Mouse (Mus musculus): ENCODE measurements around the gene Hist1h2ao. TPM values are rescaled to one million over a fixed set of nuclear protein-coding genes. Genes with fewer than 3 reads are reported as not detected.
"Not testable (repeated sequence)": the region's sequence is repeated elsewhere in the genome, so short reads cannot be mapped to it uniquely, and the experiment has no call there.

Hist1h2ao gene
- polyA plus RNA-seq, 1 experiment = not detected

DNA sequence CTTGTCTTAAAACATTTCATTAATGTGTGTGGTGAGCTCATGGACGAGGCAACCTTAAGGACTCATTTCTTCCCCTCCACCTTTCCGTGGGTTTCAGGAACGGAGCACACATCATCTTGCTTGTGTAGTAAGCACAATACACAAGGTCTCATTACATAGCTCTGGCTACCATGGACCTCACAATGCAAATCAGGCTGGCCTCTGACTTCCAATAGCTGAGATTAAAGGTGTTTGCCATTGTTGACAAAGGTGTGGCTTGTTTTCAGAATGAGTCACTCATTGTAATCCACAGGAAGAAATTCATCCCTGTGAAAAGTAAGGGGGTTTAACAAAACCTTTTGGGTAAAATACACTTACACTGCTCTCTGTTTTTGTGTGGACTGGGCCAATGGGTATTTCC is 18.2 kb downstream of the Hist1h2ao start:
- Histone ChIP-seq H3K9me3 (no peaks in the 10 kb centered on the region), H3K27me3 (replicated peaks) (no peaks in the 10 kb centered on the region), H3K36me3 (replicated peaks; ENCODE audit: low read length) (peaks cover 3% of the 10 kb centered on the region), H3K4me1 (peaks cover 11% of the 10 kb centered on the region), H3K4me3 (replicated peaks) (peak overlapping the region; percentile 8)
- TF ChIP-seq FLI1 (IDR thresholded peaks at IDR 0.05; ENCODE audit: low read length) (no peak), GATA1 (IDR thresholded peaks at IDR 0.05; ENCODE audit: borderline replicate concordance, low read length) (no peak)

DNA sequence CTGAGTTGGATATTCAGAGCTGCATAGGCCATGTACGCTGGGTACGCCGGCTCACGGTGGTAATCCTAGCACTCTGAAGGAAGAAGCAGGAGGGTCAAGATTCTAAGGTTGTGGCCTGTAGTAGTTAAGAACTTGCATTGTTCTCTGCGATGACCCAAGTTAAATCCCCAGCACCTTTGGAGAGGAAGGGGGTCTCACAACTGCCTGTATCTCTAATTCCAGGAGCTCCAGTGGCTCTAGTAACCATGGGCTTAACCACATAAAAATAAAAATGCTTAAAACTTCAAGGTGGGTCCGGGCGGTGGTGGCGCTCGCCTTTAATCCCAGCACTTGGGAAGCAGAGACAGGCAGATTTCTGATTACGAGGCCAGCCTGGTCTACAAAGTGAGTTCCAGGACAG is 20.1 kb downstream of the Hist1h2ao start:
- peaks cover 11% of the 10 kb centered on the region for H3K4me1 ChIP-seq
- no peaks in the 10 kb centered on the region for H3K9me3 ChIP-seq
- H3K36me3 ChIP-seq (replicated peaks; ENCODE audit: low read length) = peaks cover 3% of the 10 kb centered on the region
- peak overlapping the region; percentile 85 for H3K4me3 ChIP-seq (replicated peaks)
- no peaks in the 10 kb centered on the region for H3K27me3 ChIP-seq (replicated peaks)
- TF ChIP-seq GATA1 (IDR thresholded peaks at IDR 0.05; ENCODE audit: borderline replicate concordance, low read length) (no peak), FLI1 (IDR thresholded peaks at IDR 0.05; ENCODE audit: low read length) (no peak)

DNA sequence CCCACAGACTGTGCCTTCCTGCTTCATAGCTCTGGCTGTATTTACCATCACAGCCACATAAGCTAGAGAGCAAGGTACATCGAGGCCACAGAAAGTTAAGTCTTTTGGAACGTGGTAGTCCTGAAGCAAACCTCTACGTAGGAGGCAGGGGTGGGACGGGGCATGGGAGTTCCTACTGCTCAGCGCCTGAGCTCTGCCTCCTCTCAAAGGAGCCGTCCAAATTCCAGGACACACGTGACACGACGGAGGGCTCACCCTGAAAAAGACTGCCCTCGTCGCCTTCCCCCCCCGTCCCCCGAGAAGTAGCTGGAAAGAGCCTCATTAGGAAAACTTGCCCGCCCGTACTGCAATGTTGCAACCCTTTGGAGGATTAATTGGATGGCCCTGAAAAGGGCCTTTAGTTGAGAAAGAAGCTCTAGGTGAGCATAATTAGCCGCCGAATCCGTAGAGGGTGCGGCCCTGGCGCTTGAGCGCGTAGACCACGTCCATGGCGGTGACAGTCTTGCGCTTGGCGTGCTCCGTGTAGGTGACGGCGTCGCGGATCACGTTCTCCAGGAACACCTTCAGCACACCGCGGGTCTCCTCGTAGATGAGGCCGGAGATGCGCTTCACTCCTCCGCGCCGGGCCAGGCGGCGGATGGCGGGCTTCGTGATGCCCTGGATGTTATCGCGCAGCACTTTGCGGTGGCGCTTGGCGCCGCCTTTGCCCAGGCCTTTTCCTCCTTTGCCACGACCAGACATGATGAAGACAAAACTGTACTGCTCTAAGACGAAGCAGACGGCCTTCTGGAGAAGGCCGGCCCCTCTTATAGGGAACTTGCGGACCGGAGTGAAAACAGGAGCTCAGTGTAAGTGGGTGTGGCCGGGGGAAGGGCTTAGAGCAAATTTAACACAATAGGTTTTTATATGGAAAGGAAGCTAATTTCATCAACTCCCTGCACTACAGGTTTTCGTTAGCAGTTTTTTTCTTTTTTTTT is 21.4 kb downstream of the Hist1h2ao start, which contains the start of gene Hist1h4n:
Hist1h4n (minus strand) TSS at position 779 of the 977 bp plus-strand sequence.
- H3K9me3 ChIP-seq; H3K36me3 ChIP-seq (replicated peaks; ENCODE audit: low read length); H3K27me3 ChIP-seq (replicated peaks): not testable (repeated sequence)
- Histone ChIP-seq H3K4me1 (peaks cover 11% of the 10 kb centered on the region), H3K4me3 (replicated peaks) (peak within 1 kb of the TSS; percentile 76)

DNA sequence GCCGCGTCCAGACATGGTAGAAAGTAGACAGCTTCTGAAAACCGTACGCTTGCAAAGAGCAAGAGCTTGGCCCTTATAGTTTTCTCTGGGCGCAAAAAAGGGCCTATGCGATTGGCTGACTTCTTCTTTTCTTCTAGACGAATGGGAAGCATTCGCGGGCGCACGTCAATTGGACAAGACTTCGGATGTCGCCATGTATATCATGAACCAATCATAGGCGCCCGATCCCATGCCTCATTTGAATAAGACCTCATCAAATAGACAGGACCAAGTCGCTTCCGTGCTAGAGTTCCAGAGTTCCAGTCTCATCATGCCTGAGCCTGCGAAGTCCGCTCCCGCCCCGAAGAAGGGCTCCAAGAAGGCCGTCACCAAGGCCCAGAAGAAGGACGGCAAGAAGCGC is 23.2 kb downstream of the Hist1h2ao start, which contains the start of the genes Hist1h2ap and Hist1h2br:
Hist1h2ap (minus strand) TSS at position 47 of the 400 bp plus-strand sequence.
Hist1h2br (plus strand) TSS at position 283 of the 400 bp plus-strand sequence.
- H3K36me3 ChIP-seq (replicated peaks; ENCODE audit: low read length) = not testable (repeated sequence)

DNA sequence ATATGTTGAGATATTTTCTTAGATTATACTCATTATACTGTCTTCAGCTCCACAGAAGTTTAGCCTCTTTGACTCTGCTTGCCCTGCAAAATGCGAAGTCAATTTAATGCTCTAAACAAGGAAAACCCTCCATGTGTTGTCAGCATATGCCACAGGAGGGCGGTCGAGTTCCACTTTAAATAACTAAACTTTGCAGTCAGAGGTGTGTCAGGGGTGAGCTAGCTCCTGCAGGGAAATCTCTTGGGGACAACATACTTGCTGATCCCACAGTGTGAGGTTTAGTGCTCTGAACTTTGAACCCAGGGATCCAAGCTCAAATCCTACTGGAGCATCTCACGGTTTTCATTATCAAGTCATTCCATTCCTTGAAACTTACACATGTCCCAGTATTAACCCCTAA is 30.2 kb downstream of the Hist1h2ao start:
- not testable (repeated sequence) for H3K4me3 ChIP-seq (replicated peaks); H3K27me3 ChIP-seq (replicated peaks); H3K36me3 ChIP-seq (replicated peaks; ENCODE audit: low read length); H3K4me1 ChIP-seq; H3K9me3 ChIP-seq

More for the DNA sequence above, 23.2 kb downstream of the Hist1h2ao start, which contains the start of the genes Hist1h2ap and Hist1h2br:
- H3K27me3 ChIP-seq (replicated peaks); H3K4me3 ChIP-seq (replicated peaks); H3K9me3 ChIP-seq: not testable (repeated sequence)
- peaks cover 11% of the 10 kb centered on the region for H3K4me1 ChIP-seq

DNA sequence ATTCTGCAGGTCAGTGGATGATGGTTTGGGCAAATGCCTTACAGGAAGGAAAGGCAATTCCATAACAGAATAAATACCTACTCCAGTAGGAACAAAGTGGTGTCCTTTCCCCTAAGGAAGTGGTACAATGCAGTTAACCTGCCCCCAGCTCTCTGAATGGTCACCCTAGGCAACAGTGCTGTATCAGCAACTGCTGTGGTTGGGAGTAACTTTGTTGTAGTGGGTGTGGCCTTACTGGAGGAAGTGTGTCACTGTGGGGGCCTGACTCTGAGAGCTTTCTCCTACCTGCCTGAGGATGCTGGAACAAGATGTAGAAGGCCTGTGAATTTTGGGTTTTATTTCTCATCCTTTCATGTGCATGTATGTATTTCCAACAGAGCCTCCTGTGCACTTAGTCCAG is 36.1 kb downstream of the Hist1h2ao start:
- H3K4me1 ChIP-seq; H3K36me3 ChIP-seq (replicated peaks; ENCODE audit: low read length); H3K4me3 ChIP-seq (replicated peaks); H3K9me3 ChIP-seq; H3K27me3 ChIP-seq (replicated peaks): not testable (repeated sequence)

DNA sequence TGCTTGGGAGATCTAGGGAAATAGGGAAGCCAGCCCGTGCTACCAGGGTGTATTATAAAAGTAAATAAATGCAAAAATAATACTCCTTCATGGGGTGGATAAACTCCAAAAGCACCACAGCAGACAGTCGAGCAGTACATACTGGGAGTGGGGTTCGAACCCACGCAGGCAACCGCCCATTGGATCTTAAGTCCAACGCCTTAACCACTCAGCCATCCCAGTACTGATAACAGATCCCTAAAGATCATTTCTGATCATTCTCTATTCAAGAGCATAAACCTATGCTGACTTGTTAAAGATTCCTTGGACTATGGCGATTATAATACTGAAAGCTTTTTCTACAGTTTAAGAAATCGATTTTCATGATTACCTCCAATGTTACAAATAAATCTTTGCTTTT is 37.6 kb downstream of the Hist1h2ao start:
- Histone ChIP-seq H3K4me3 (replicated peaks) (no peak overlapping the region), H3K27me3 (replicated peaks) (no peaks in the 10 kb centered on the region), H3K9me3 (no peaks in the 10 kb centered on the region), H3K4me1 (peaks cover 23% of the 10 kb centered on the region), H3K36me3 (replicated peaks; ENCODE audit: low read length) (no peaks in the 10 kb centered on the region)
- TF ChIP-seq FLI1 (IDR thresholded peaks at IDR 0.05; ENCODE audit: low read length) (no peak), GATA1 (IDR thresholded peaks at IDR 0.05; ENCODE audit: borderline replicate concordance, low read length) (no peak)

DNA sequence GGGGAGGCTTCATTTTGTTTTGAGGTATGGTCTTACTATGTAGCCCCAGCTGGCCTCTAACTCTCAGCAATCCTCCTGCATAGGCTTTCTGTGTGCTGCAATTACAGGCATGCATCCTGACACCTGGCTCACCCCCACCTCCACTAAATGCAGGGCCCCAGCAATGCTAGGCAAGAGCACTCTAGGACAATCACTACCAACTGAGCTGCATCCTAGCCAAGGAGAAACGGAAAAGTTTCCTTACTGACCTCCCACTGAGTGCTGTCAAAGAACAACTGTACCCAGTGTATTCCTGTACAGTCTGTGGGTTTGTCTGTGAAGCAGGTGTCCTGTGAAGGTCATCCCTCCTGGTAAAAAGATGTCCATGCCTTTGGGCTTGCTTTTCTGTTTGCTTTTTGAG is 40.4 kb downstream of the Hist1h2ao start:
- peaks cover 43% of the 10 kb centered on the region for H3K4me1 ChIP-seq
- not testable (repeated sequence) for H3K4me3 ChIP-seq (replicated peaks); H3K27me3 ChIP-seq (replicated peaks); H3K36me3 ChIP-seq (replicated peaks; ENCODE audit: low read length); H3K9me3 ChIP-seq

DNA sequence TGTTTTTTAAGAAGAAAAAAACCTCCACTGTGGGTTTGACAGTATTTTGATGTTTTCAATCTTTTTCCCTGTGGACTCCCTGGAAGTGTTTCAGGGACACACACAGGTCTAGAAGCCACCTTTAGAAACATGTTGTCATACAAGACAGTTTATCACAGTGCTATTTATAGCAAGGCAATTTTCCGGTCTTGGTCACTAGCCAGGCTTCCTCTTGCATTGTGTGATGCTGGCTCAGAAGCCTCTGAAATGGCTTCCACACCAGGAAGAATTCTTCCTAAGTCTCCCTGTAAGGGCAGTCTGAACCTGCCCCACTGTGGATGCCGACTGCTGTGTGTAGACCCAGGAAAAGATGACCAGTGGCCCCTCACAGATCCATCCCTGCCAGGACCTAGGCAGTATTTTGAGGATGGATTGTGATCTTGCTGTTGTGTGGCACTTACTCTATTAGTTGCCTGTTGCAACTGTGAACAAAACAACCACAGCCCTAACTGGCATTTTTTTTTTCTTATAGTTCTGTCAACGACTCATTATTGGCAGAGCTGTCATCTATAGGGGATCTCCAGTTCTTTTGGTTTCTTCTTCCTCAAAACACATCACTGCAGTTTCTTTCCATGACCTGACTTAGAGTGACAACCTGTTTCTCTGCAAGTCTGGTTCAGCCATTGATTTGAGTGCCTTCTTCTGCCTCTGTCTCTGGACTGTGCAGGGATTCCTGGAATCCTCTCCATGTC is 42.1 kb downstream of the Hist1h2ao start:
- TF ChIP-seq FLI1 (IDR thresholded peaks at IDR 0.05; ENCODE audit: low read length) (no peak), GATA1 (IDR thresholded peaks at IDR 0.05; ENCODE audit: borderline replicate concordance, low read length) (no peak)
- H3K4me3 ChIP-seq (replicated peaks) = peak overlapping the region; percentile 76

DNA sequence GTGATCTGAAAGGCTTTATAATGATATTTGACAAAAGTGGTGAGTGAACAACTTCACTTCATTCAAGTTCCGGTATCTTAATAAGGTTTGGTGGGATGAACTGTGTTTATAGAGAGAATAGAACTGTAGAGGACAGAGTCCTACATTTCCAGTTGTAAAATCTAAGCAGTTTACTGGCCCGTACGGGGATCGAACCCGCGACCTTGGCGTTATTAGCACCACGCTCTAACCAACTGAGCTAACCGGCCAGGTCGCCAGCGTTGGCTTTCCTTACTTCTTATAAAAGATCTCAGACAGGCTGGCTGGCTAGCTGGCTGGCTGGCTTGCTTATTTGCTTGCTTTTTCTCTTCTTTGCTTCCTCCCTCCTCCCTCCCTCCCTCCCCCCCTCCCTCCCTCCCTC is 44.9 kb downstream of the Hist1h2ao start:
- no peak for TF ChIP-seq GATA1 (IDR thresholded peaks at IDR 0.05; ENCODE audit: borderline replicate concordance, low read length)
- TF ChIP-seq FLI1 (IDR thresholded peaks at IDR 0.05; ENCODE audit: low read length) = no peak
- H3K4me3 ChIP-seq (replicated peaks) = peak overlapping the region; percentile 91
- H3K4me1 ChIP-seq = peaks cover 43% of the 10 kb centered on the region
- no peaks in the 10 kb centered on the region for H3K36me3 ChIP-seq (replicated peaks; ENCODE audit: low read length)
- H3K9me3 ChIP-seq = no peaks in the 10 kb centered on the region
- H3K27me3 ChIP-seq (replicated peaks) = peaks cover 1% of the 10 kb centered on the region

More for the DNA sequence above, 42.1 kb downstream of the Hist1h2ao start:
- Histone ChIP-seq H3K27me3 (replicated peaks) (no peaks in the 10 kb centered on the region), H3K9me3 (no peaks in the 10 kb centered on the region), H3K36me3 (replicated peaks; ENCODE audit: low read length) (no peaks in the 10 kb centered on the region), H3K4me1 (peaks cover 43% of the 10 kb centered on the region)

Data from megakaryocyte, embryonic 14.5 days (primary cell).